Mouse (Mus musculus) heart, embryonic 13.5 days (tissue): ENCODE data around the gene Bsg. TPM values are rescaled to one million over a fixed set of nuclear protein-coding genes. Genes with fewer than 3 reads are reported as not detected.
A peak's percentile ranks its signal among the peaks of the same experiment; 100 is the strongest.

Experiments
- ATAC-seq: fragments of 200-750 bp; cut with Nextera tagmentation; 2 replicates; pipeline ENCODE4 v1.8.0; 2017; ENCODE audit warnings: moderate TSS enrichment; ENCODE audit not compliant: insufficient number of reproducible peaks, low FRiP score, low TSS enrichment; ENCODE audit errors: extremely low read depth
- H3K27ac ChIP-seq: fragments of 300-500 bp; sonication (generic); replicated peaks from 2 replicates; pipeline ENCODE4 v1.5.1; 2015; ENCODE audit warnings: moderate library complexity, mild to moderate bottlenecking, inconsistent platforms
- H3K27me3 ChIP-seq: fragments of 300-500 bp; sonication (generic); replicated peaks from 2 replicates; pipeline ENCODE4 v1.6.1; 2015; ENCODE audit warnings: mild to moderate bottlenecking, inconsistent platforms
- H3K36me3 ChIP-seq: fragments of 300-500 bp; sonication (generic); 2 replicates; pipeline ENCODE4 v1.6.1; 2015; ENCODE audit warnings: mild to moderate bottlenecking, inconsistent platforms
- H3K4me1 ChIP-seq: fragments of 300-500 bp; sonication (generic); 2 replicates; pipeline ENCODE4 v1.6.1; 2015; ENCODE audit warnings: inconsistent platforms
- H3K4me2 ChIP-seq: fragments of 300-500 bp; sonication (generic); 2 replicates; pipeline ENCODE4 v1.6.1; 2015; ENCODE audit warnings: inconsistent platforms, mild to moderate bottlenecking, moderate library complexity
- H3K4me3 ChIP-seq: fragments of 300-500 bp; sonication (generic); 2 replicates; pipeline ENCODE4 v1.5.1; 2015; ENCODE audit warnings: moderate library complexity, mild to moderate bottlenecking, inconsistent platforms
- H3K9ac ChIP-seq: fragments of 300-500 bp; sonication (generic); 2 replicates; pipeline ENCODE4 v1.6.1; 2015; ENCODE audit warnings: inconsistent platforms, mild to moderate bottlenecking, moderate library complexity
- H3K9me3 ChIP-seq: fragments of 300-500 bp; sonication (generic); 2 replicates; pipeline ENCODE4 v1.6.1; 2016; ENCODE audit warnings: inconsistent platforms
- WGBS: fragments of 180-500 bp; shearing (Covaris S2); methylation state at CpG from one replicate; pipeline ENCODE4 v1.1.7; 2015; ENCODE audit warnings: mixed read lengths; 5-methylcytosine and 5-hydroxymethylcytosine counted together
- polyA plus RNA-seq: library from polyadenylated mRNA; unstranded; fragments of >200 nt; fragmentation: Nextera tagmentation; extraction: Ambion mirVana; gene quantifications from 2 replicates; pipeline ENCODE4 v1.2.1, GENCODE M21; 2015

Gene Bsg
- polyA plus RNA-seq, 1 experiment from 2014 or later, result 1,093 TPM

DNA sequence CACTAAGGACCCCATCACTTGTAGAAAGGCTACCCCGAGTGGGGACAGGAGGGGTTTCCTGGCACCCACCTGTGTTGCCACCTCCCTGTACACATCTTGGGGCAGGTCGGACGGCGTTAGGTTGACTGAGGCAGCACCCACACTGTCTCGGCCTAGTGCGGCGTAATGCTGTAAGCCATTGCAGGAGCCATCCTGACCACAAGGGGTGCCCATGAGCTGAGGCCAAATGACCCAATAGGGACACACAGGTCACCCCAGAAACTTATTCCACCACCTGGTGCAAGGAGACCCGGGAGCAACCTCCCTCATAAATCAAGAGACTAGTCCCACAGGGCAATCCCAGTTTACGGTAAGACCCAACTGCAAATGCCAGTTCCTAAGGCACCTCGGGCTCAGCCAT, 34.0 kb downstream of the Bsg start:
- Histone ChIP-seq H3K9me3 (peaks cover 68% of the 10 kb centered on the region), H3K4me3 (no peak overlapping the region), H3K27ac (no peak overlapping the region), H3K36me3 (peaks cover 98% of the 10 kb centered on the region), H3K9ac (no peak overlapping the region), H3K4me2 (no peak overlapping the region), H3K4me1 (peaks cover 6% of the 10 kb centered on the region; the same call in 1 of the 2 replicates), H3K27me3 (peaks cover 30% of the 10 kb centered on the region)
- WGBS, result 92% methylated on average over 10 of the region's 10 CpGs
- ATAC-seq, result no peak

DNA sequence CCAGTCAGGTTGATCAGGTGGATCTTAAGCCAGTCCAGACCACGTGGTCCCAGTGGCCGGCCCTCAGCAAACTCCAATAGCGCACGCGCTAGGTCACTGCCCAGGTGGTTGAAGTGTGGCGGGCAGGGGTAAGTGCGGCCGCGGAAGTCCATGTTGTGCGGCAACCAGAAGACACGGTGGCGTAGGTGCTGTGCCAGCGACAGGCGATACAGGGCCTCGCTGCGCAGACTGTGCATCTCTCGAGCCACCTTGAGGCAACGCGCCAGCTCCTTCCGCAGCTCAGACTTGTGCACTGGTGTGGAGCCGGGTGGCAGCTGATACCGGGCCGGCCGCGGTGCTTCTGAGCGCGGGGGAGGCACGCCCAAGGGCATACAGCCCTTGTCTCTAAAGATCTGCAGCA, 34.9 kb downstream of the Bsg start:
- WGBS, result 94% methylated on average over 28 of the region's 28 CpGs
- peaks cover 30% of the 10 kb centered on the region for H3K27me3 ChIP-seq
- H3K36me3 ChIP-seq, result peaks cover 100% of the 10 kb centered on the region
- H3K4me2 ChIP-seq, result no peak overlapping the region
- no peak overlapping the region for H3K9ac ChIP-seq
- no peak overlapping the region for H3K27ac ChIP-seq
- ATAC-seq, result no peak
- peaks cover 68% of the 10 kb centered on the region for H3K9me3 ChIP-seq
- no peak overlapping the region for H3K4me3 ChIP-seq
- H3K4me1 ChIP-seq, result peaks cover 6% of the 10 kb centered on the region; the same call in 1 of the 2 replicates

DNA sequence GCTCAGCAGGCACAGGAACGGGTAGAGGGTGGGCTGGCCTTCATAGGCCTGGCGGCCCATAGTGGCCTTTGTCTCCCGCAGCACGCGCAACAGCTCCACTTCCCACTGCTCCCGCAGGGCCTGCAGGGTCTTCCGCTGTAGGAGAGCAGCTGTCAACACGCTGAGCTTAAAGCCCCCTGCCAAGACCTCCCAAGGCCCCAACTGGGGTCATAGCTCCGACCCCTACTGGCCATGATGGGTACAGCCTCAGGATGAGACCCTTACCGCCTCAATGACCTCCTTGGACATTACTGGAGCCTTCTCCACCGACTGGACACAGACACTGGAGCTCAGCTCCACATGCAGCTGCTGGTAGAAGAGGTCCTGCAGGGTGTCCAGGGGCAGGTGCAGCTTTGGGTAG, 36.6 kb downstream of the Bsg start:
- H3K4me3 ChIP-seq, result no peak overlapping the region
- peaks cover 88% of the 10 kb centered on the region for H3K36me3 ChIP-seq
- peaks cover 6% of the 10 kb centered on the region for H3K4me1 ChIP-seq
- peaks cover 14% of the 10 kb centered on the region for H3K27me3 ChIP-seq
- ATAC-seq, result no peak
- no peak overlapping the region for H3K4me2 ChIP-seq
- 71% methylated on average over 11 of the region's 11 CpGs for WGBS
- peaks cover 56% of the 10 kb centered on the region for H3K9me3 ChIP-seq
- no peak overlapping the region for H3K9ac ChIP-seq
- H3K27ac ChIP-seq, result no peak overlapping the region

DNA sequence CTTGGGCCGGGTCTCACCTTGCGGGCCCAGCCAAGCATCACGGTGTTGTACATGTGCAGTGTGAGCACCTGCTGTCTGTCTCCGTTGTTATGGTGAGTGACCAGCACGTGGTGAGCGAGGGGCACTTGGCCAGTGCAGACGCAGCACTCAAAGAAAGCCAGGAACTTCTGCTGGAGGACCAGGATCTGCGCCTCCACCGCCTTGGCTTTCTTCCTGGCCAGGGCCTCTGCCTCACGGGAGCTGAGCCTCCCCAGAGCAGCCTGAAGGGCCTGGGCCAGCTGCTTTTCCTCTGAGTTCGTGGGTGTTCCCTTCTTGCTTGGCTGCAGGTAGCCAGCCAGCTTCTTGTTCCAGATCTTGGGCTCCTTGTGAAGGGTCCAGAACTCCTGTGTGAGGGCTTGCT, 38.9 kb downstream of the Bsg start:
- Histone ChIP-seq H3K9me3 (peaks cover 33% of the 10 kb centered on the region), H3K36me3 (peaks cover 65% of the 10 kb centered on the region), H3K9ac (no peak overlapping the region), H3K27ac (no peak overlapping the region), H3K27me3 (no peaks in the 10 kb centered on the region), H3K4me1 (peaks cover 13% of the 10 kb centered on the region), H3K4me3 (no peak overlapping the region), H3K4me2 (no peak overlapping the region)
- no peak for ATAC-seq
- WGBS, result 86% methylated on average over 11 of the region's 11 CpGs

DNA sequence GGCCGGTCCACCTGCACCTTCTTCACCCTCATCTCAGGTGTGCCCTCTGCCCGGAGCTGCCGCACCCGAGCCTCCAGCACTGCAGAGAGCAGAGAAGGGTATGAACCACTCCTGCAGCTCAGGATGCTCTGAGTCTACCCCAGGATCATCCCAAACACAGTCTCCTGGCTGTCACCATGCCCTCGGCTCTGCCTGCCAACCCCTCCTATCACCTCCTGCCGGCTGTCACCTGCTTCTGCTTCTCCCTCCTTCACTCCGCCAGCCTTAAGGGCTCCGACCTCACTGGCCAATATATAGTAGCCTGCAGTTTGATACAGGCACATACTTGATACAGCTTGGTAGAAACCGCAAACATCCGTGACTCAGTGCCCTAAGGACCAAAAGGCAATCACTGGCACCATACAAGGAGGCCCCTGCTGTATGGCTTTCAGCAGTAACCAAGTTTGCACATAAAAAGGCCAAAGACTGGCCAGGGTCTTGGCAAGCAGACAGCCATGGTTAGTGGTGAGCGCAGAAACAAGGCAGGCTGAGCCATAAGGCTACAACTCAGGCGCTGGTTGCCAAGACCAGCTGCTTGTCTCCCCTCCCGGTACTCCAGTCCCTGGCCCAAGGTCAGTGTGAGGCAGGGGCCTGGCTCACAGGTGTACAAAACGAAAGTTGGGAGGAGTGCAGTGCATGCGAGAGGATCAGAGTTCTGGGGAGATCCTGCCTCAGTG, 39.5 kb downstream of the Bsg start:
- Histone ChIP-seq H3K9me3 (peaks cover 27% of the 10 kb centered on the region), H3K4me2 (no peak overlapping the region), H3K36me3 (peaks cover 59% of the 10 kb centered on the region), H3K27me3 (no peaks in the 10 kb centered on the region), H3K4me1 (peaks cover 13% of the 10 kb centered on the region), H3K27ac (no peak overlapping the region), H3K4me3 (no peak overlapping the region), H3K9ac (no peak overlapping the region)
- no peak for ATAC-seq
- 91% methylated on average over 15 of the region's 15 CpGs for WGBS

DNA sequence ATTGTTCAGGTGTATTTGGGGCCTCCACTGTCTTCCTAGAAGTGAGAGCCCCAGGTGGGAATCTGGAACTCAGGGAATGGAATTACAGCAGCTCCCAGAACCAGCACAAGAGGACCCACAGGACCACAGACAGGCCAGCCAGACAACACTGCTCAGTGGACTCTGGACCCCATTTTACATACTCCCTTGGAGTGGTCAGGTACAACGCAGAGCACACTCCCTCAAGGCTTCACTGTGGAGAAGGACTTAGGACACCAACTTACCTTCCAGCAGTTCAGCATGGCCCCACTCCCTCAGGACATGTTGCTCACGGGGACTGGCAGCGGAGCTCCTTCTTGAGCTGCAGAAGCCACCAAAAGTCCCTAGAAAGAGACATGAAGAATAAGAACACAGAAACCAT, 41.1 kb downstream of the Bsg start:
- Histone ChIP-seq H3K4me1 (peaks cover 13% of the 10 kb centered on the region), H3K36me3 (peaks cover 43% of the 10 kb centered on the region), H3K4me3 (peak overlapping the region; percentile 57), H3K27ac (no peak overlapping the region), H3K27me3 (no peaks in the 10 kb centered on the region), H3K9me3 (peaks cover 11% of the 10 kb centered on the region), H3K4me2 (peak overlapping the region; percentile 67), H3K9ac (peak overlapping the region; percentile 75; the same call in 1 of the 2 replicates)
- no peak for ATAC-seq
- WGBS, result 85% methylated on average over 3 of the region's 3 CpGs

DNA sequence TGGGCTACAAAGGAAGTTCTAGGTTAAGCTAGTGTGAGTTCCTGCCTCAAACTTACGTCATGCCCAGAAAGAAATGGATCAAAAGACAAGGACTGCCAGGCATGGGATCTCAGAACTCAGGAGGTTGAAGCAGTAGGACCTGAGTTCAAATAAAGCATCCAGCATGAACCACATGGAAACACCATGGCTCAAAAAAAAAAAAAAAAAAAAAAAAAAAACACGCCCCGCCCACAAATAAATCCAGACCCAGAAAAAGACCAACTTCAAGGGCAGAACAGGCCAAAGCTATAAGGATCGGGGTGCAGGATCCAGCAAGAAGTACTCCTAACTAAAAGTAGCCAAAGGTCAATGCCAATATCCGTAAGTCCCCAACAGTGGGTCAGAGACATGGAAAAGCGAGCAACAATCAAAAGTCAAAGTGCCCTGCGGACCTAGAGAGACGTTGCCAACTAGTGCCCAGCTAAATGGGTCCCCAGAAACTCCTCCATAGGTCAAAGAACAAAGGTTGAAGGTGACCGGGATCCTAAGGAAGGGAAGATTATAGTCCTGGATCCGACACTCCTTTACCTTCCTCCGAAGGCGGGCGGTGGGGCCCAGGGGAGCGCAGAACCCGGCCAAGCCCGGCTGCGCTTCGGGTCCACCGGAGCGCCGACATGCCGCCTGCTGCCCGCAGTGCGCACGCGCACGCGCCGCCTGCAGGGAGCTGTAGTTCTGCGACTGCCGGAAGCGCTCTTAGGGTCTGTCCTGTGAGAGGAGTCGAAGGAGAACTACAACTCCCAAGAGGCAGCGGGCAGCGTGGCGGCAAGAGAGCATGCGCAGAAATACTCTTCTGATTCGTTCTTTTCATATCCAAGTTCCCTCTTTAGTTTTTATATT, 41.8 kb downstream of the Bsg start, which contains the start of gene Polrmt:
Gene Polrmt, minus strand, starts transcription at position 684 of the 876 bp plus-strand sequence.
- Histone ChIP-seq H3K27ac (peak within 1 kb of the TSS; percentile 5; the same call in 1 of the 2 replicates), H3K4me1 (peaks cover 13% of the 10 kb centered on the region), H3K27me3 (no peaks in the 10 kb centered on the region), H3K4me2 (peak within 1 kb of the TSS; percentile 67), H3K36me3 (peaks cover 36% of the 10 kb centered on the region), H3K9ac (peak within 1 kb of the TSS; percentile 75), H3K4me3 (peak within 1 kb of the TSS; percentile 57), H3K9me3 (peaks cover 4% of the 10 kb centered on the region)
- peak; percentile 90 for ATAC-seq
- 3% methylated on average over 38 of the region's 38 CpGs for WGBS

DNA sequence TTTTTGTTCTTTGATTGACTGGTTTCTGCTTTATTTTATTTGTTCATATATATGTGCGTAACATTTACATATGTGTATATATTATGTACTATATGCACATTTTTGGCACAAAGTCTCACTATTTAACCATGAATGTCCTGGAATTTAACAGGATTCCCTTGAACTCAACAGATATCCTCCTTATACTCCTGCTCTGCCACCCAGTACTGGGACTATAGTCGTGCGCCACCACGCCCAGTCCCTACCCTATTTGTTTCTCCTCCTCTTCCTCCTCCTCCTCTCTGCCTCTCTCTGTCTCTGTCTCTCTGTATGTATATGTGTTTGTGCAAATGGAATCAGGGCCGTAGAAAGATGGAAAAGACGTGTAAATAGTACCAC, 42.5 kb downstream of the Bsg start:
- H3K4me2 ChIP-seq, result peak overlapping the region; percentile 67
- 25% methylated on average over 6 of the region's 6 CpGs for WGBS
- ATAC-seq, result no peak

DNA sequence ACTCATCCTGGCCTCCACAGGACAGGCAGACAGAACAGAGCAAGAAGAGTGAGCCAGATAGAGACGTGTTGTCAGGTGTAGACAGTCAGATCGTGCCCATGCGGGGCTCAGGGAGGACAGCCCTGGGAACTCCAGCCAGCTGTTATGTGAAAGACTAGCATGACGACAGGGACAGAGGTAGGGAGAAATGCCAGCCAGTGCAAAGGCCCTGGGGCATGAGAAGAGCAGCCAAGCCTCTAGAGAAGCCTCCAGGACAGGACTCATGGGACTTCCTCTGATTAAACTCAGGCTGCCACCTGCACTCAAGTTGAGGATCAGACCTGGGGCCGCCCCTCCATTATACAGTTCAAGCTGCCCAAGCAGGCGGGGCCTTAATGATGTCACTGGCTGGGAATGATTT, 44.2 kb downstream of the Bsg start:
- H3K36me3 ChIP-seq, result peaks cover 12% of the 10 kb centered on the region
- peaks cover 13% of the 10 kb centered on the region for H3K4me1 ChIP-seq
- no peak overlapping the region for H3K9ac ChIP-seq
- no peaks in the 10 kb centered on the region; the same call in 1 of the 2 replicates for H3K27me3 ChIP-seq
- no peak overlapping the region for H3K4me3 ChIP-seq
- WGBS, result 71% methylated on average over 6 of the region's 6 CpGs
- H3K9me3 ChIP-seq, result no peaks in the 10 kb centered on the region
- no peak overlapping the region for H3K27ac ChIP-seq
- ATAC-seq, result no peak
- H3K4me2 ChIP-seq, result no peak overlapping the region

More for the DNA sequence above, 42.5 kb downstream of the Bsg start:
- 0 out of 2 replicates have a peak overlapping the region, but pooled peaks have one; percentile 5 for H3K27ac ChIP-seq
- no peaks in the 10 kb centered on the region; the same call in 1 of the 2 replicates for H3K27me3 ChIP-seq
- H3K36me3 ChIP-seq, result peaks cover 29% of the 10 kb centered on the region
- peak overlapping the region; percentile 38 for H3K4me3 ChIP-seq
- H3K9me3 ChIP-seq, result no peaks in the 10 kb centered on the region
- peak overlapping the region; percentile 69 for H3K9ac ChIP-seq
- peaks cover 13% of the 10 kb centered on the region for H3K4me1 ChIP-seq

DNA sequence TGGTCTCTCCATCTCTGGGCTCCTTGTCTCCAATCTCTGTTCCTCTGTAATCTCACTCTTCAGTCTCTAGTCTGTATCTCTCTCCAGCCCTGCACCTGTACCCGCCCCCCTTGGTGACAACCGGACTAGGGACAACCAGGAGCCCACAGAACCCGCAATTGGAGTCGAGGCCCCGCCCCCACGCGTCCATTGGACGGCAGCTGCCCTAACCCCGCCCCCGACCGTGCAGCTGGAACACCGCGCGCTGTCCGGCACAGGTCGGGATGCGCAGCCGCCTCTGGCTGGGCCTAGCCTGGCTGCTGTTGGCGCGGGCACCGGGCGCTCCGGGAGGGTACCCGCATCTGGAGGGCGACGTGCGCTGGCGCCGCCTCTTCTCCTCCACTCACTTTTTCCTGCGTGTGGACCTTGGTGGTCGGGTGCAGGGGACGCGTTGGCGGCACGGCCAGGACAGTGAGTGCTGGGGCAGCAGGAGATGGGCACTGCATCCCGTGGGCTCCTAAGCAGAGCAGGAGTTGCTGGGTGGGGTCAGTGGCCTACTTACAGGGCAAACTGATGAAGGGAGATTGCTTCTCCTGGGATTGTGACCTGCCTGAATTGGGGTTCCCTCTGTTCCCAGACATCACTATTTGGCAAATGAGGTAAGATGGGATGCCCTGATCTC, 50.7 kb downstream of the Bsg start, which contains the start of gene Fgf22:
Gene Fgf22, plus strand, starts transcription at position 221 of the 661 bp plus-strand sequence.
- peak within 1 kb of the TSS; percentile 74 for H3K4me2 ChIP-seq
- 4% methylated on average over 36 of the region's 36 CpGs for WGBS
- no peak within 1 kb of the TSS for H3K27ac ChIP-seq
- peaks cover 4% of the 10 kb centered on the region for H3K27me3 ChIP-seq
- peaks cover 43% of the 10 kb centered on the region for H3K36me3 ChIP-seq
- peak; percentile 52 for ATAC-seq
- H3K9ac ChIP-seq, result peak within 1 kb of the TSS; percentile 73
- H3K4me1 ChIP-seq, result peaks cover 7% of the 10 kb centered on the region
- H3K9me3 ChIP-seq, result no peaks in the 10 kb centered on the region
- H3K4me3 ChIP-seq, result peak within 1 kb of the TSS; percentile 45

DNA sequence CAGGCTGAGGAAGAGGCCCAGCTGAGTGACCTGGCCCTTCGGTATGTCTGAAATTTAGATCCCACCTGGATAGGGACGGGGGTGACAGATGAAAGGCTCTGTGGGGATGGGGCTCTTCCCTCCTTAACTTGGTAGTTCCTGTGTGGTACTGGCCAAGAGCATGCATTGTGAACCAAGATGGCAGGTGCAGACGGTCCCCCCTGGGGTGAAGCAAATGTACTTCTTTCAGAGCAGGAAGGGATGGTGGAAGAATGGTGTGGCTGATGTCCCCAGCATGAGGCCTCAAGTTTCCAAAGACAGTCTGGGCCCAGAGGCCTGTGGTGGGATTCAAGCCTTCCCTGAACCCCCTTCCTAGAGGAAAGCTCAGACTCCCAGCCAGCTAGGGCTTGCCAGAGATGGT, 51.6 kb downstream of the Bsg start:
- Histone ChIP-seq H3K4me2 (no peak overlapping the region), H3K9me3 (no peaks in the 10 kb centered on the region), H3K4me3 (no peak overlapping the region), H3K27me3 (peaks cover 4% of the 10 kb centered on the region), H3K4me1 (peaks cover 7% of the 10 kb centered on the region), H3K9ac (no peak overlapping the region), H3K36me3 (peaks cover 51% of the 10 kb centered on the region), H3K27ac (no peak overlapping the region)
- no peak for ATAC-seq
- 77% methylated on average over 3 of the region's 3 CpGs for WGBS
